Mouse (Mus musculus) cerebellum, postnatal 36 days (tissue): ENCODE results near the gene Nr1d2.
A peak's percentile ranks its signal among the peaks of the same experiment; 100 is the strongest.
"Not testable (repeated sequence)": the region's sequence is repeated elsewhere in the genome, so short reads cannot be mapped to it uniquely, and the experiment has no call there.

ENCODE experiments used
- DNase-seq, 2 experiments: peaks; one replicate each; pipeline ENCODE4 v3.0.0; 2021 to 2022; ENCODE audit warnings: mixed read lengths in 2 of 2

The Nr1d2 gene

GRCm38 (mm10) chr14:18231866-18232265 lies 7.1 kb downstream of the Nr1d2 start:
- not testable (repeated sequence) for DNase-seq

GRCm38 (mm10) chr14:18229751-18230150 lies 9.2 kb downstream of the Nr1d2 start:
- not testable (repeated sequence) for DNase-seq

- DNase-seq, result peak; percentile 32 to 51
These were observed 12.7 kb downstream of the Nr1d2 start for GRCm38 (mm10) chr14:18226181-18226580.

- DNase-seq, result not testable (repeated sequence)
These were observed 13.5 kb downstream of the Nr1d2 start for GRCm38 (mm10) chr14:18225431-18225830.

- DNase-seq, result no peak
These were observed 16.9 kb downstream of the Nr1d2 start for GRCm38 (mm10) chr14:18221977-18222376.

GRCm38 (mm10) chr14:18217158-18217557 lies 21.8 kb downstream of the Nr1d2 start:
- DNase-seq, result no peak

- DNase-seq, result no peak
These were observed 22.5 kb downstream of the Nr1d2 start for GRCm38 (mm10) chr14:18216428-18216827.

GRCm38 (mm10) chr14:18210795-18211194 lies 28.1 kb downstream of the Nr1d2 start:
- DNase-seq, result no peak

GRCm38 (mm10) chr14:18204315-18204714 lies 34.6 kb downstream of the Nr1d2 start:
- DNase-seq, result not testable (repeated sequence)

- no peak for DNase-seq
These were observed 37.5 kb downstream of the Nr1d2 start for GRCm38 (mm10) chr14:18201413-18201812.

- peak; percentile 18 to 46 for DNase-seq
These were observed 52.0 kb downstream of the Nr1d2 start for GRCm38 (mm10) chr14:18186883-18187417.

- DNase-seq, result not testable (repeated sequence)
These were observed 61.4 kb downstream of the Nr1d2 start for GRCm38 (mm10) chr14:18177531-18177930.

GRCm38 (mm10) chr14:18167597-18167996 lies 71.3 kb downstream of the Nr1d2 start:
- DNase-seq, result no peak

- DNase-seq, result peak in 1 of 2 experiments; percentile 45
These were observed 71.9 kb downstream of the Nr1d2 start for GRCm38 (mm10) chr14:18167041-18167440.
